Mouse (Mus musculus) left cerebral cortex, adult 18-20 months (tissue): ENCODE results near the gene Cfl2. TPM values are rescaled to one million over a fixed set of nuclear protein-coding genes. Genes with fewer than 3 reads are reported as not detected.
"Not testable (repeated sequence)": the region's sequence is repeated elsewhere in the genome, so short reads cannot be mapped to it uniquely, and the experiment has no call there.

ENCODE experiments used
- DNase-seq, 2 experiments: peaks; one replicate each; pipeline ENCODE4 v3.0.0; 2021 to 2022; ENCODE audit warnings: low spot score in 2 of 2, mixed read lengths in 1 of 2
- long read RNA-seq, 2 experiments: library from polyadenylated mRNA; stranded (forward); transcript quantifications; one replicate each; pipeline ENCODE4 v2.0.0; 2021
- total RNA-seq, 2 experiments: library from RNA; stranded (reverse); gene quantifications; 2 replicates each; pipeline ENCODE4 v1.2.3; 2021

Gene Cfl2
- 100 to 1,000 TPM; 106 to 112 TPM for total RNA-seq
- long read RNA-seq, experiment 1, transcript Cfl2-203 (4 exons, 1,128 nt), result minor isoform, 5 of 97 reads
- long read RNA-seq, experiment 1, transcript Cfl2-201 (4 exons, 2,940 nt), result major isoform, 64 of 97 reads
- long read RNA-seq, experiment 1, partial matches to known transcripts, result 5 of 97 reads
- long read RNA-seq, experiment 1, other reads (novel, unspliced or antisense), result 15 of 97 reads
- long read RNA-seq, experiment 2, transcript Cfl2-201 (4 exons, 2,940 nt), result major isoform, 52 of 94 reads
- long read RNA-seq, experiment 2, transcript Cfl2-203 (4 exons, 1,128 nt), result minor isoform, 16 of 94 reads
- long read RNA-seq, experiment 2, partial matches to known transcripts, result 5 of 94 reads
- long read RNA-seq, experiment 2, other reads (novel, unspliced or antisense), result 20 of 94 reads

DNA sequence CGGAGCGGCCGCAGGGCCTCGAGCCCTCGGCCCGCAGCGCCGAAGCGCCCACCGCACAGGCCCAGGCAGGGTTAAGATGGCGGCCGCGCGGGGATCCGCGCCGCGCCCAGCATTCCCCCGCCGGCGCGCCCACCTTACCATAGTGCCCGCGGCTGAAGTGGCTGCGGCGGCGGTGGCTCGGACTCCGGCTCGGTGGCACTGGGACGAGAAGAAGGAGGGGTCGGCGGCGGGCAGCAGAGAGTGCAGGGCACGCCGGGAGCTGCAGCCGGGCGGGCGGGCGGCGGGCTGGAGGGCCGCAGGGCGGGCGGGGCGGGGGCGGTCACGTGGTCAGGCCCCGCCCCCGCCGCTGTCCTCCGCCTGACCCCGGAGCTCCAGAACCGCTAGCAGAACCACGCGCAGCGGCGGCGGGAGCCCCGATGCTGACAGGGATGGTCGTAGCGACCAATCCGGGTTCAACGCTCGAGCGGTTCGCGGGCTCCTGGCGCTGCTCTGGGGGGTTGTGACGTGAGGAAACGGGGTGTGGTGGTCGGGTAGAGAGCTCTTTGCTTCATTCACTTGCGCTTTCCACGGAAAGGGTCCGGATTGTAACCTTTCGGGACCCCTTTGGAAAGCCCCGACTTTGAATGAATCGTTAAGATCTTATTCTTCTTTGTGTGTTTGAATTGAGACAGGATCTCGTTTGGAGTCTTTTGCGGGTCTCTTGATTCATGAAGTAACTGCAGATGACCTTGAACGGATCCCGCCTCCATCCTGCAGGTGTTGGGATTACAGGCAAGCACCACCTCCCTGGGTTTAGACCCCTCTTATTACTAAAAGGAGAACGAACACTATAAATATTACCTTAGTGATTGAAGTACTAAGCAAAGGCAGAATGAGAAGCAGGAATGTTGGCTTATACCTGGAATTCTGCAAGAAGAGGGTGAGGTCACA is at the start of gene Cfl2:
Cfl2 (minus strand) TSS at position 272 of the 930 bp plus-strand sequence.
- peak; percentile 83 to 88 for DNase-seq

- no peak for DNase-seq
Measured at GRCm38 (mm10) chr12:54910387-54910786, 47.7 kb upstream of the Cfl2 start.

GRCm38 (mm10) chr12:54892559-54892958 is 29.9 kb upstream of the Cfl2 start:
- not testable (repeated sequence) for DNase-seq

DNA sequence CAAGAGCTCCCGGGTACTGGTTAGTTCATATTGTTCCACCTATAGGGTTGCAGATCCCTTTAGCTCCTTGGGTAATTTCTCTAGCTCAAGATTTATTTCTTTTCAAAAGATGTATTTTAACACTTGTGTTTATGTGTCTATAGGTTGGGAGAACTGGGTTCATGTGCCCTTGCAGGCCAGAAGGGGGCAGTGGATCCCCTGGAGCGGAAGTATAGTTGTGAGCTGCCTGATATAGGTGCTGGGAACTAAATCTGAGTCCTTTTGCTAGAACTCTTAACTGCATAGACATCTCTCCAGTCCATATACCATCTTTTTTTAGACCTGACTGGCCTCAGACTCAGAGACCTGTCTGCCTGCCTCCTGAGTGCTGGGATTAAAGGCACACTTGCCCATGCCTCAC is 27.7 kb upstream of the Cfl2 start:
- DNase-seq, result no peak

DNA sequence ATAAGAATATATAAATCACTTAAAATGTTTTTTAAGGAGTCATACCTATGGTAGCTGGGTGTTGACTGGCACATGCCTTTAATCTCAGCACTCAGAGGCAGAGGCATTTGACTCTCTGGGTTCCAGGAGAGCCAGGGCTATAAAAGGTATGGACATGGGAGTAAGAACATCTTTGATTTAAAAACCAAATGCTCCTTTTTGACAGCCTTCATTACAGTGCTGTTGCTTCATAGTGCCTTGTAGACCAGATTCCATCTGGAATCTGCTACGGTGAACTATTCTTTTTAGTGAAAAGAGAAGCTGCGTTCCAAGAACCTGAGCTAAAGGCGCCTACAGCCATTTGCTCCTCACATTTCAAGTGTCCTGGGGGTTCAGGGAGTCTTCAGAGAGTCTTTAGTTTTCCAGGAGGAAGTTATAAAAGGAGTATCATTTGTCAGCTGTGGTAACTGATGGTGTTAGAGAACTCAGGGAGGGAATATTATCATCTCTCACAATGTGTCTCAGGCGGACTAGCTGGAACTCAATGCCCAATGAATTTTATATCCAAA is 25.0 kb upstream of the Cfl2 start:
- DNase-seq, result no peak

DNA sequence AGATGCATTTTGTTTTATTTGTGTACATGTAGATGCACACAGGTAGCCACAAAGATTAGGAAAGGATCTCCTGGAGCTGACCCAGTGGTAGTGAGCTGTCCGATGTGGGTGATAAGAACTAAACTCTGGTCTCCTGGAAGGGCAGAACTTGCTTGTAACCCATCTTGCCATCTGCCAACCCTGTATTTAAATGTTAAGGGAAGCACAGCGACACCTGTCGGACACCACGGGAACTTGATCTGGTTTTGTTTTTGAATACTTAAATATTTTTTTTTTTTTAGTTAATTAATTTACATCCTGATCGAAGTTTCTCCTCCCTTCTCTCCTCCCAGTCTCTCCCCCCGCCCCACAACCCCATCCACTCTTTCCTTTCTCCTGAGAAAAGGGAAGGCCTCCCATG is 17.0 kb upstream of the Cfl2 start:
- peak; percentile 37 to 57 for DNase-seq

DNA sequence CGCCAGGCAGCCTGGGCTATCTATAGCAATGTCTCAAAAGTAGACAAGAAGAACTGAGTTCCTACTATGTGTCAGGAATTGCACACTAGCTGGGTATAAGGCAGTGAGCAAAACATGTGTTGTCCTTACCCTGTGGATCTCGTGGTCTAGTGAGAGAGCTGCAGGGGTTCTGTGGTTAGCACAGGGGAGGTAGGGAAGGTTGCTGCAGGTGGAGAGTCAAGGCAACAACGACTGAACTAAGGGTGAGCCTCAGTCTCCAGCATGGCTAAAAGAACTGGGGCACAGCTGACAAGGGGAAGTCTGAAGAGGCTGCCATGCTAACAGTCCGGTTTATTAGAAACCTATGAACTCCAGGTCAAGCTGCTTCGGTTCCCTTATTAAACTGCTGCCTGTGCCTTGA is 16.5 kb upstream of the Cfl2 start:
- DNase-seq, result no peak

DNA sequence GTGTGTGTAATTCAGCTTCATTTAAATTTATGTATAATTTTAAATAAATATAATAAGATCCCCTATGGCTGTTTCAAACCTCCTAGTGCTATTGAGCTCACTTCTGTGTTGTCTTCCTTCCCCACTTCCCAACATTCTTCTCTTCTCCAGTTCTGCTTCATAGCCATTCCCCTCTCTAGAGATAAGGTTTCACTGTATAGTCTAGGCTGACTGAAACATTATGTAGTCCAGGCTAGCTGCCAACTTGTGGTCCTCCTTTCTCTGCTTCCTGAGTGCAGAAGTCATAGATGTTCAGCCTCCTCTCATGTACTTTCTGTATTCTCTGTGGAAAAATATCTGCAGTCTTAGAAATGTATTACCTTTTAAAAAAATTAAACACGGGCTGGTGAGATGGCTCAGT is 15.2 kb upstream of the Cfl2 start:
- DNase-seq, result no peak

DNA sequence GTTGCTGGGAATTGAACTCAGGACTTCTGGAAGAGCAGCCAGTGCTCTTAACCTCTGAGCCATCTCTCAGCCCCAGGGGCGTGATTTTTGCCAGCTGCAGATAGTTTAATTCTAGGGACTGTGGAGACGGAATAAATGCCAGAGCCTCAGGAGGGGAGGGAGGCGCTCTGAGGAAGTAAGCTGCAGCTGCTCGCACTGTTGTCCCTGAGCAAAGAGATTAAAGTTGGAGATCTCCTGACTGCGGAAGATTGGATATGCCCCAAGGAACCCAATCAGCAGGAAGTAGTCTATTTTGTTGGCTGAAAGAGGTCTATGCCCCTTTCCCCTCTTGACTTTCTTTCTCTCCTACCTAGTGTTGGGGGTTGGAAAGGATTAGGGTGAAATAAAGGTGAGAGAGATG is 14.2 kb upstream of the Cfl2 start:
- no peak for DNase-seq

DNA sequence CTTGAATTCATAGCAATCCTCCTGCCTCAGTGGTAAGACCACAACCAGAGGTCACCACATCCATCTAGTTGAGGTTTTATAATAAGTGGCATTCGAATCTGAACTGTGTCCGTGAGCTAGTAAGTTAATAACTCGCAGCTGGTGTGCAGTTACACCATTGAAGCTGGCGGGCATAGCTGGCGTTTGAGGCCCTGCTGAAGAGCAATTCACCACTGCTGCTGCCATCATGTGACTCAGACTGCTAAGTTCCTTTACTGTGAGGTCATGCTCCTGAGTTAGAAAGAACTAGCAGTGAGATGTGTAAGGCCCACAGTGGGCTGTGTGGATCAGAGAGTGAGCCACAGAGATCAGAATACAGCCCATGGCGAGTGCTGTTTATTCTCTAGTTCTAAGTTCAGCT is 12.0 kb upstream of the Cfl2 start:
- DNase-seq, result no peak

- peak; percentile 32 to 37 for DNase-seq
Measured at GRCm38 (mm10) chr12:54861991-54862605, 579 bp downstream of the Cfl2 start.

DNA sequence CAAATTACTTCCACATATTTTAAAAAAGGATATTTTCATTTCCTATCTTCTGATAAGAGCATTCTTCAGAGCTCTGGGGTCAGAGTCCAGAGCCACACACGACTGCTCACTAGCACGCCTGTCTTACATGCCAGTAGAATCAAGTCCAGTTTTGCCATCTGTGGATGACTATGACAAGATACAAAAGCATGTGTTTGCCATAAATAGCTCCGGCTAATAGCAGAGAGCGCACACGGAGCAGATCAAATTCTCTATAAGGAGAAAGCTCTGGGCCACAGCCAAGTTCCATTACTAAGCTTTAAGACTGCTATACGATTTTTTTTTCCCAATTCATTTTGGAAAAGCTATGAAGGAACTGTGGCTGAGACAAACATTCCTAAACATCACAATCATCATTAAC is 3.1 kb downstream of the Cfl2 start:
- DNase-seq, result peak in 1 of 2 experiments; percentile 11

DNA sequence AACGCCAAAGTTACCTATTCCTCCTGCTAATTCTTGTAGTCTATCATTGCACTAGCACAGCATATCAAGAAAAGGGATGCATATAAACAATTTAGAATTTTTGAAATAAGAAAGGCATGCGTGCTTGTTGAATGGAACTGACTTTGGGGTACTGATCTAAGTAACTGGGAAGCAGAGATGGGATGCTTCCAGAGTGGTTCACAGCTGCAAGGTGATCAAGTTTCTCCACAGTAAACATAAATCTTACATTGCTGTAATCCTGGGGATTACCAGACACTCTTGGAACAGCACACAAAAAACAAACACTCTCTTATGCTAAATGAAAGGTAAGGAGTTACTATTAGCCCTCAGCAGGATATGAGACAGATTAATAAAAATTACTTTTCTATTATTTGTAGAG is 12.1 kb downstream of the Cfl2 start:
- DNase-seq, result no peak

- DNase-seq, result no peak
Measured at GRCm38 (mm10) chr12:54844415-54844814, 18.3 kb downstream of the Cfl2 start.

DNA sequence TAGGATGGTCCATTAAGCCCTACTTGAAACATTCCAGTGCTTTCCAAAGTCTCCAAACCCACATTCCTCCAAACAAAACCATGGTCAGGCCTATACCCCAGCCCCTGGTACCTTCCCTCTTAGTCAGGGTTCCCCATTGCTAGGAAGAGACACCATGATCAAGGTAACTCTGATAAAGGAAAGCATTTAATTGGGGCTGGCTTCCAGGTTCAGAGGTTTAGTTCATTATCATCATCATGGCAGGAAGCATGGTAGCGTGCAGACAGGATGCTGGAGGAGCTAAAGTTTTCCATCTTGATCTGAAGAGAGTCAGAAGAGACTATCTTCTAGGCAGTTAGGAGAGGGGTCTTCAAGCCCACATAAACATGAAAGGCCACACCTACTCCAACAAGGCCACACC is 21.1 kb downstream of the Cfl2 start:
- DNase-seq, result no peak

GRCm38 (mm10) chr12:54839815-54840214 is 22.9 kb downstream of the Cfl2 start:
- no peak for DNase-seq

DNA sequence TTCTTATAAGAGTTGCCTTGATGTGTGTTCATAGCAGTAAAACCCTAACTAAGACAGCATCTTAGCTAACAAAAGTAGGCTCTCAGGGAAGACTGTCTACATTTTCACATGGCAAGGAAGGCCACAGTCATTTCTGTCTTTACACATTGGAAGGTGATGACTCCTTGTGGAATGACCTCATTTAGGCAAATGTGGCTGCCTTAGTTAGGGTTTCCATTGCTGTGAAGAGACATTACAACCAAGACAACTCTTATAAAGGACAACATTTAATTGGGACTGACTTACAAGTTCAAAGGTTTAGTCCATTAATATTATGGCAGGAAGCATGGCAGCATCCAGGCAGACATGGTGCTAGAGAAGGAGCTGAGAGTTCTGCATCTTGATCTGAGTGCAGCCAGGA is 23.7 kb downstream of the Cfl2 start:
- no peak for DNase-seq

GRCm38 (mm10) chr12:54835608-54836570 is 26.8 kb downstream of the Cfl2 start:
- DNase-seq, result no peak

GRCm38 (mm10) chr12:54834925-54835447 is 27.7 kb downstream of the Cfl2 start:
- peak; percentile 55 to 68 for DNase-seq

DNA sequence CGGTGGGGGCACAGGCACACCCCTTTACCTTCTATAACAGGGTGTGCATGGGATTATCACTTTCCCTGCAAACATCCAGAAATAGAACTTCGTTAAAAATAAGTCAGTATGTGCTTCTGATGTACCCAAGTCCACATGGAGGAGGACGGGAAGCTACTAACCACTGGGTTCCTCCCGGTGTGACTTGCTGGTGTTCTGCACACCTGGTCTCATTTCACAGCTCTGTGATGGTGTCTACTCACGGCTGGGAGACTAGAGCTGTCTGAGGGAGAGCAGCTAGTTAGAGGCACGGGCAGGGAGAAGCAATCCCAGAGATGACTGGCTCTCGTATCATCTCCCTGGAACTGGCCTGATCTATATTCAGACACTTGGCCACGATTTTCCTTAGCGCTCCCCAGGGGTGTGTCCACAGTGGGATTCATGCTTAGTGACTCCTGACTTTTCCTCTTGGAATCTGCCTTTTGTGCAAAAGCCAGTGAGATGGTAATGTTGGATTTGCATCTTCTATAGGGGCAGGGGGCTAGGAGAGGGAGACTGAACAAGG is 28.7 kb downstream of the Cfl2 start:
- DNase-seq, result no peak
